Mouse (Mus musculus): ENCODE data around the gene Gm10024. TPM values are rescaled to one million over a fixed set of nuclear protein-coding genes. Genes with fewer than 3 reads are reported as not detected.
"Not testable (repeated sequence)": the region's sequence is repeated elsewhere in the genome, so short reads cannot be mapped to it uniquely, and the experiment has no call there.

Gene Gm10024
- polyA plus RNA-seq, 1 experiment from 2014 or later: not detected

DNA sequence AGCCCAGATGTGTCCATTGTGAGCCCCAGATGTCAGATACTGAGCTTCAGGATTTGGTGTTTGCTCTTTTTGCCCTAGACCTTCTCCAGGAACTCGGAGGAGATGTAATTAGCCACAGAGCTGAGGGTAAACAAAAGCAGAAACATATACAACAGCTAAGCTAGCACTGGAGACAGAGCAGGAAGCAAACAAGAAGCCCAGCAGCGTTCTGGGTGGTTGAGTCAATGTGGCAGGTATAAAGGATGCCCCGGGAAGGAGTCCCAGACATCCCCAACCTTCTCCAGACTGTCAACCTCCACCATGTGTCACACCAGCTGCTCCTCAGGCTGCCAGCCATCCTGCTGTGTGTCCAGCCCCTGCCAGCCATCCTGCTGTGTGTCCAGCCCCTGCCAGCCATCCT is 14.9 kb downstream of the Gm10024 start, which contains the start of gene Gm10100:
Gene Gm10100 (plus strand): TSS at position 301 of the 400 bp plus-strand sequence.
- H3K36me3 ChIP-seq (ENCODE audit: insufficient read depth, low read length): no peaks in the 10 kb centered on the region
- H3K9me3 ChIP-seq (ENCODE audit: low read length): no peaks in the 10 kb centered on the region
- WGBS: 45% methylated on average over 3 of the region's 3 CpGs
- no peak within 1 kb of the TSS for H3K9ac ChIP-seq (replicated peaks; ENCODE audit: low read length)
- H3K27me3 ChIP-seq (ENCODE audit: insufficient read depth, low read length): no peaks in the 10 kb centered on the region
- H3K4me3 ChIP-seq (ENCODE audit: low read length): no peak within 1 kb of the TSS
- no peak within 1 kb of the TSS for H3K27ac ChIP-seq (ENCODE audit: low read length)
- ATAC-seq (ENCODE audit: low FRiP score, low TSS enrichment): no peak
- H3K4me1 ChIP-seq (ENCODE audit: insufficient read depth, low read length): no peaks in the 10 kb centered on the region
- no peak within 1 kb of the TSS for H3K4me2 ChIP-seq (replicated peaks; ENCODE audit: low read depth, low read length)

DNA sequence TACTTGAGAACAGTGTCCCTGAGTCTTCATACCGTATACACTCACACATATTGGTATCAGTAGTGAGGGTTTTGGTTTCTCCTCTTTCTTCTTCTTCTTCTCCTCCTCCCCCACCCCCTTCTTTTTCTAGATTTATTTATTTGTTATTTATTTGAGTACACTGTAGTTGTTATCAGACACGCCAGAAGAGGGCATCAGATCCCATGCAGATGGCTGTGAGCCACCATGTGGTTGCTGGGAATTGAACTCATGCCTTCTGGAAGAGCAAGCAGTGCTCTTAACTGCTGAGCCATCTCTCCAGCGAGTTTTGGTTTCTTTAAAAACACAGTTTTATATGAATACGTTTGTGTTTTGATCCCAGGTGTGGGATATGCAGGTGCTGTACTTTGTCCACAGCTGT is 17.0 kb downstream of the Gm10024 start:
- Histone ChIP-seq H3K4me1 (ENCODE audit: insufficient read depth, low read length) (no peaks in the 10 kb centered on the region), H3K27ac (ENCODE audit: low read length) (no peak overlapping the region), H3K4me2 (replicated peaks; ENCODE audit: low read depth, low read length) (no peak overlapping the region), H3K9ac (replicated peaks; ENCODE audit: low read length) (no peak overlapping the region), H3K4me3 (ENCODE audit: low read length) (no peak overlapping the region), H3K9me3 (ENCODE audit: low read length) (no peaks in the 10 kb centered on the region), H3K27me3 (ENCODE audit: insufficient read depth, low read length) (no peaks in the 10 kb centered on the region), H3K36me3 (ENCODE audit: insufficient read depth, low read length) (no peaks in the 10 kb centered on the region)
- no peak for ATAC-seq (ENCODE audit: low FRiP score, low TSS enrichment)
- WGBS: 57% methylated on average over 4 of the region's 4 CpGs

DNA sequence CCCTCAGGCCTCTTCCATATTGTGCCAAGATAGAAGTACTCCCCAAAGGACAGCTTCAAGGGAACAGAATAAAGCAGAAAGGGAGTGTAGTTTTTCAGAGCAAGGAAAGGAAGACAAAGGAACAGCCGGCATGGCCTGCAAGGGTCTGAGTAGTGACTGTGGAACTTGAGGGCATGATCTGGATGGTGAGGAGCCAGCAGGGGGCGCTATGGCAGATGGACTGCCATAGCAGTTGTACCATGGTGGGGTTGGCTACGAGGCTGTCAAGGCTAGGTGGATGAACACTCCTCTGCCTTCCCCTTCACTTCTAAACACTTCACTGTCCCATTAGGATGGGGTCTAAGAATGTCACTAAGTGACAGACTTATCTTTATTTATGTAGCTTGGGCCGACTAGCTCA is 18.0 kb downstream of the Gm10024 start:
- H3K27ac ChIP-seq (ENCODE audit: low read length): no peak overlapping the region
- no peak overlapping the region for H3K4me3 ChIP-seq (ENCODE audit: low read length)
- 47% methylated on average over 4 of the region's 4 CpGs for WGBS
- no peaks in the 10 kb centered on the region for H3K27me3 ChIP-seq (ENCODE audit: insufficient read depth, low read length)
- no peaks in the 10 kb centered on the region for H3K9me3 ChIP-seq (ENCODE audit: low read length)
- no peaks in the 10 kb centered on the region for H3K36me3 ChIP-seq (ENCODE audit: insufficient read depth, low read length)
- ATAC-seq (ENCODE audit: low FRiP score, low TSS enrichment): no peak
- H3K4me1 ChIP-seq (ENCODE audit: insufficient read depth, low read length): no peaks in the 10 kb centered on the region
- no peak overlapping the region for H3K9ac ChIP-seq (replicated peaks; ENCODE audit: low read length)
- H3K4me2 ChIP-seq (replicated peaks; ENCODE audit: low read depth, low read length): no peak overlapping the region

DNA sequence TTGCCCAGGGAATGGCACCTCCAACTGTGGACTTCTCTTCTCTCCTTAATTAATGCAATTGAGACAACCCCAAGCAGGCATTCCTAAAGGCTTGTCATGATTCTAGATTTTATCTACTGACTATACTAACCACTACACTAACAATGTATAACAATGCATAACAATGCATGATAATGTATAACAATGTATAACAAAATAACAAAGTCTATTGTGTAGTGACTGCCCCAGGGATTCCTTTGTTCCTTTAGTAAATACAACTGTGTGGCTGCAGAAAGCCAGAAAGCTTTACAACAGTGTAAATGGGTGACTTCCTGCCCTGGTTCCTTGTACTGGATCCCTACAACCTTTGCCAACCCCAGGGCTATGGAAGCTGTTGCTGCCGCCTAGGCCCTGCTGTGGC is 24.7 kb downstream of the Gm10024 start:
- H3K4me3 ChIP-seq (ENCODE audit: low read length): no peak overlapping the region
- no peaks in the 10 kb centered on the region for H3K36me3 ChIP-seq (ENCODE audit: insufficient read depth, low read length)
- no peaks in the 10 kb centered on the region for H3K4me1 ChIP-seq (ENCODE audit: insufficient read depth, low read length)
- no peaks in the 10 kb centered on the region for H3K27me3 ChIP-seq (ENCODE audit: insufficient read depth, low read length)
- no peaks in the 10 kb centered on the region; the same call in 1 of the 2 replicates for H3K9me3 ChIP-seq (ENCODE audit: low read length)
- no peak overlapping the region for H3K9ac ChIP-seq (replicated peaks; ENCODE audit: low read length)
- WGBS: 100% methylated on average over 1 of the region's 1 CpGs
- ATAC-seq (ENCODE audit: low FRiP score, low TSS enrichment): no peak
- no peak overlapping the region for H3K27ac ChIP-seq (ENCODE audit: low read length)
- no peak overlapping the region for H3K4me2 ChIP-seq (replicated peaks; ENCODE audit: low read depth, low read length)

DNA sequence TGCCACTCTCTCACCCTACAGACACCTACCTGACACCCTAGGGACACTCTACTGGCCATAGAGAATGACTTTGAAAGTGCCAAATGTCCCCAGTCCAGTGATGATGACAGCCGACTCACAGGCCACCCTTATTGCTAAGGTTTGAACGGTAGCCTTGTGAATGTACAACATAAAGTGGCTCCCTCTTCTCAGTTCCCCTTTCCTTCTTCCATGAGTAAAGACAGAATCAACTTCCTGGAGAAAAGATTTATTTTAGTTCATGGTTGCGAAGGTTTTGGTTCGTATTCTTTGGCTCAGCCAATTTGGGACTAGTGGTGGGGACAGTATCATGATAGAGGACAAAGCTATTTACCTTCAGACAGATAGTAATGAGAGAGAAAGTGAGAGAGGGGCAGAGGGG is 27.7 kb downstream of the Gm10024 start:
- no peaks in the 10 kb centered on the region for H3K27me3 ChIP-seq (ENCODE audit: insufficient read depth, low read length)
- no peak overlapping the region for H3K4me2 ChIP-seq (replicated peaks; ENCODE audit: low read depth, low read length)
- H3K4me1 ChIP-seq (ENCODE audit: insufficient read depth, low read length): no peaks in the 10 kb centered on the region
- H3K9ac ChIP-seq (replicated peaks; ENCODE audit: low read length): no peak overlapping the region
- H3K27ac ChIP-seq (ENCODE audit: low read length): no peak overlapping the region
- H3K9me3 ChIP-seq (ENCODE audit: low read length): no peaks in the 10 kb centered on the region; the same call in 1 of the 2 replicates
- WGBS: 86% methylated on average over 4 of the region's 4 CpGs
- ATAC-seq (ENCODE audit: low FRiP score, low TSS enrichment): no peak
- H3K36me3 ChIP-seq (ENCODE audit: insufficient read depth, low read length): no peaks in the 10 kb centered on the region
- H3K4me3 ChIP-seq (ENCODE audit: low read length): no peak overlapping the region

DNA sequence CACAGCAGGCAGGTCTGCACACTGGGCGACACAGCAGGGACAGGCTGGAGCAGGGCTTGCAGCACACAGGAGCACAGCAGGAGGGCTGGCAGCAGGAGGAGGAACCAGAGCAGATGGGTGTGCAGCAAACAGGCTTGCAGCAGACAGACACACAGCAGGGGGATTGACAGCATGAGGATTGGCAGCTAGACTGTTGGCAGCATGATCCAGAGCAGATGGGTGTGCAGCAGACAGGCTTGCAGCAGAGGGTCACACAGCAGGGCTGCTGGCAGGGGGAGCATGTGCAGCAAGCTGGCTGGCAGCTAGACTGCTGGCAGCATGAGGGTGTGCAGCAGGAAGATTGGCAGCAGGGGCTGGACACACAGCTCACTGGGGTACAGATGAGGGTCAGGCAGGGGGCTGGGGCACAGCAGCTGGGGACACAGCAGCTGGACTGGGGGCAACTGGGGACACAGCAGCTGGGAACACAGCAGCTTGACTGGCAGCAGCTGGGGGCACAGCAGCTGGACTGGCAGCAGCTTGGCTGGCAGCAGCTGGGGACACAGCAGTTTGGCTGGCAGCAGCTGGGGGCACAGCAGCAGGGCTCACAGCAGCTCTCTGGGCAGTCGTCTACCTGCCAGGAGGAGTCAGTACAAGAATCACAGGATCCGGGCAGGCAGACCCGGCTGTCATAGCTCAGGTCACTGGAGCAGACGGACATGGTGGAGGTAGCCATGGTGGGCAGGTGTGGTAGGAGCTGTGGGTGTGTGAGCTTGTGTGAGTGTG is 30.8 kb downstream of the Gm10024 start, which contains the start of gene Gm18596:
Gene Gm18596 (minus strand): TSS at position 715 of the 765 bp plus-strand sequence.
- not testable (repeated sequence) for H3K4me1 ChIP-seq (ENCODE audit: insufficient read depth, low read length); ATAC-seq (ENCODE audit: low FRiP score, low TSS enrichment); H3K27me3 ChIP-seq (ENCODE audit: insufficient read depth, low read length); H3K4me2 ChIP-seq (replicated peaks; ENCODE audit: low read depth, low read length); H3K9ac ChIP-seq (replicated peaks; ENCODE audit: low read length); H3K27ac ChIP-seq (ENCODE audit: low read length); H3K4me3 ChIP-seq (ENCODE audit: low read length); H3K9me3 ChIP-seq (ENCODE audit: low read length); H3K36me3 ChIP-seq (ENCODE audit: insufficient read depth, low read length)
- 65% methylated on average over 4 of the region's 5 CpGs for WGBS

DNA sequence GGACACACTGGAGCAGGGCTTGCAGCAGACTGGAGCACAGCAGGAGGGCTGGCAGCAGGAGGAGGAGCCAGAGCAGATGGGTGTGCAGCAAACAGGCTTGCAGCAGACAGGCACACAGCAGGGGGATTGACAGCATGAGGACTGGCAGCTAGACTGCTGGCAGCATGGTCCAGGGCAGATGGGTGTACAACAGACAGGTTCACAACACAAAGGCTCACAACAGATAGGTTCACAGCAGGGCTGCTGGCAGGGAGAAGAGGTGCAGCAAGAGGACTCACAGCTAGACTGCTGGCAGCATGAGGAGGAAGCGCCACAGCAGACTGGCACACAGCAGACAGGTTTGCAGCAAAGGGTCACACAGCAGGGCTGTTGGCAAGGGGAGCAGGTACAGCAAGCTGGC is 39.4 kb downstream of the Gm10024 start:
- H3K4me3 ChIP-seq (ENCODE audit: low read length); H3K4me1 ChIP-seq (ENCODE audit: insufficient read depth, low read length); H3K27ac ChIP-seq (ENCODE audit: low read length); ATAC-seq (ENCODE audit: low FRiP score, low TSS enrichment); H3K9ac ChIP-seq (replicated peaks; ENCODE audit: low read length); H3K36me3 ChIP-seq (ENCODE audit: insufficient read depth, low read length); H3K27me3 ChIP-seq (ENCODE audit: insufficient read depth, low read length); H3K9me3 ChIP-seq (ENCODE audit: low read length); H3K4me2 ChIP-seq (replicated peaks; ENCODE audit: low read depth, low read length): not testable (repeated sequence)
- 77% methylated on average over 1 of the region's 1 CpGs for WGBS

DNA sequence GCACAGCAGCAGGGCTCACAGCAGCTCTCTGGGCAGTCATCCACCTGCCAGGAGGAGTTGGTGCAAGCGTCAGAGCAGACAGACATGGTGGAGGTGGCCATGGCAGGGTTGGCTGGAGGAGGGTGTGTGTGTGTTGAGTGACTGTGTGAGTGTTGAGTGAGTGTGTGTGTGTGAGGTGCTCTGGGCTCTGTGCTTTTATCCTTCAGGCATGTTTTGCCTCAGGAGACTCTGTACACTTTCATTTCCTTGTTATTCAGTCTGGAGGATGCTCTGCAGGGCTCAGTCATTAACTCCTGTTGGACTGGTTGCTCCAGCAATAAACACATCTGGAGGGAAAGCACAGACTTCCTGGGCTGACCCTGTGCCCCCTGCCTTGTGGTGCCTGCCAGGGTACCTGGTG is 40.0 kb downstream of the Gm10024 start, which contains the start of gene Gm9736:
Gene Gm9736 (minus strand): TSS at position 101 of the 400 bp plus-strand sequence.
- H3K9me3 ChIP-seq (ENCODE audit: low read length); H3K9ac ChIP-seq (replicated peaks; ENCODE audit: low read length); H3K36me3 ChIP-seq (ENCODE audit: insufficient read depth, low read length); ATAC-seq (ENCODE audit: low FRiP score, low TSS enrichment); H3K4me1 ChIP-seq (ENCODE audit: insufficient read depth, low read length); H3K27ac ChIP-seq (ENCODE audit: low read length); H3K4me3 ChIP-seq (ENCODE audit: low read length); H3K4me2 ChIP-seq (replicated peaks; ENCODE audit: low read depth, low read length); H3K27me3 ChIP-seq (ENCODE audit: insufficient read depth, low read length): not testable (repeated sequence)
- 64% methylated on average over 1 of the region's 1 CpGs for WGBS

DNA sequence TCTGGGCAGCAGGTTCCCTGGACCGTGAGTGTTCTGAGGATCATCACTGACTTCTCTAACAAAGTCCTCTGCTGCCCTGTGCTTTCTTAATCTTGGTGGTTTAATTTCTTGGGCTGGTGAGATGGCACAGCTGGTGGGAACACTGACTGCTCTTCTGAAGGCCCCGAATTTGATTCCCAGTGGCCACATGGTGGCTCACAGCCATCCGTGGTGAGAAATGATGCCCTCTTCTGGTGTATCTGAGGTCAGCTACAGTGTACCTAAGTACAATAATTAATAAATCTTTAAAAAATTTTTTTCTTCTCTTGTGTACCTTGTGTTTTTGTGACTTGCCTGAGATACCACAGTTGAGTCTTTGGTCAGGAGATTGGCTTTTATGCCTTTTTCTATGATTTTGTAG is 41.1 kb downstream of the Gm10024 start:
- H3K4me2 ChIP-seq (replicated peaks; ENCODE audit: low read depth, low read length); H3K4me3 ChIP-seq (ENCODE audit: low read length); H3K4me1 ChIP-seq (ENCODE audit: insufficient read depth, low read length); H3K27ac ChIP-seq (ENCODE audit: low read length); H3K36me3 ChIP-seq (ENCODE audit: insufficient read depth, low read length); H3K27me3 ChIP-seq (ENCODE audit: insufficient read depth, low read length); H3K9ac ChIP-seq (replicated peaks; ENCODE audit: low read length); ATAC-seq (ENCODE audit: low FRiP score, low TSS enrichment); H3K9me3 ChIP-seq (ENCODE audit: low read length): not testable (repeated sequence)
- 63% methylated on average over 3 of the region's 3 CpGs for WGBS

DNA sequence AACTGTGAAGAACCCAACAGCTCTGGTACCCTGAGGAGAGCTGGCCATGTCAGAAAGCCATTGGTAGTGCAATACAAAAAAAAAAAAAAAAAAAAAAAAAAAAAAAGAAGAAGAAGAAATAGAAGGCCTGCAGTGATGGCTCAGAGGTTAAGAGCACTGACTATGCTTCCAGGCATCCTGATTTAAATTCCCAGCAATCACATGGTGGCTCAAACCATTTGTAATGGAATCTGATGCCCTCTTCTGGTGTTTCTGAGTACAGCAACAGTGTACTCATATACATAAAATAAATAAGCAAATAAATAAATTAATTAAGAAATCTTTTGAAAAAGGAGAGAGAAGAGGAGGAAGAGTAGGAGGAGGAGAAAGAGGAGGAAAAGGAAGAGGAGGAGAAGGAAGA is 42.2 kb downstream of the Gm10024 start:
- no peak for ATAC-seq (ENCODE audit: low FRiP score, low TSS enrichment)
- Histone ChIP-seq H3K27ac (ENCODE audit: low read length) (no peak overlapping the region), H3K9me3 (ENCODE audit: low read length) (no peaks in the 10 kb centered on the region), H3K36me3 (ENCODE audit: insufficient read depth, low read length) (no peaks in the 10 kb centered on the region), H3K4me1 (ENCODE audit: insufficient read depth, low read length) (no peaks in the 10 kb centered on the region), H3K4me2 (replicated peaks; ENCODE audit: low read depth, low read length) (no peak overlapping the region), H3K4me3 (ENCODE audit: low read length) (no peak overlapping the region), H3K27me3 (ENCODE audit: insufficient read depth, low read length) (no peaks in the 10 kb centered on the region), H3K9ac (replicated peaks; ENCODE audit: low read length) (no peak overlapping the region)

Data from kidney, embryonic 16.5 days (tissue).